Mouse (Mus musculus) testis, adult 10 weeks (tissue): ENCODE data around the gene Fam129a. TPM values are rescaled to one million over a fixed set of nuclear protein-coding genes. Genes with fewer than 3 reads are reported as not detected.

Experiments used
- polyA plus RNA-seq: library from polyadenylated mRNA; stranded (reverse); fragments of 350-450 nt; fragmentation: Illumina TruSeq; extraction: RNeasy Lipid Tissue Mini Kit (QIAGEN cat#74804); gene quantifications from one replicate; pipeline ENCODE4 v1.2.3, GENCODE M21; 2014; ENCODE audit warnings: low read depth, low replicate concordance

Fam129a gene
- 14.7 TPM for polyA plus RNA-seq

DNA sequence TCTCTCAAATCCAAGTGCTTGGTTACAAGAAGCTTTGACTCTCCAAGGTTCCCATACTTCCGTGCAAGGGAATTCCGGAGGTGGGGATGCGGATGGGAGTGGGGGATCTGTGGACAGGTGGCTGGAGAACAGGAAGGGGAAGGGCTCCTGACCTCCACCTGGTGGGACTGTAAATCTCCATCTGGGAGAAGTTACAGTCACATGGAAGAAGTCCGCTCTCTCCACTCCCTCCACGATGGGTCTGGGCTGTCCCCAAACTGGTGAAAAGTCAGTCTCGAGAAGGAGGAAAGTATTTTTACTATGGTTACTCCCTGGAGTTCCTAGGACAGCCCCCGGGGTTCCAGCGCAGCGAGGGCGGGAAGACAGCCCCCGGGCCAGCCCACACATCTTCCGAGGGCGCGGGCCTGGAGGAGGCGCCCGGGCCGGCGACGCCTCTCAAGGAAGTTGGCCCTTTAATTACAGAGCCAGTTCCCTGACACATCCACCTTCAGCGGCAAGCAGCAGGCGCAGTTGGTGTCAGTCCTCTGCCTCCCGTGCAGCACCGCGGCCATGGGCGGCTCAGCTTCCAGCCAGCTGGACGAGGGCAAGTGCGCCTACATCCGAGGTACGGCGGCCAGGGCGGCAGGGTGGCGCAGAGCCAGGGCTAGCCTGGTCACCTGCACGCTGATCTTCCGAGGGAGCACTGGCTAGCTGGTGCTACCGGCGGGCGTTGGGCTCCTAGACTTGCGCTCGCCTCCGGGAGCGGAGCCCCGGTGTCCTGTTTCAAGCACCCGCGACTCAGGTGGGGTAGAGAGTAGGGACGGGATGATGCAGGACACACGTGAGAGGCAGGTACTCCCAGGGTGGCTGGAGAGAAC lies at the start of gene Fam129a:
Gene Fam129a, plus strand, starts transcription at position 206 of the 857 bp plus-strand sequence.

DNA sequence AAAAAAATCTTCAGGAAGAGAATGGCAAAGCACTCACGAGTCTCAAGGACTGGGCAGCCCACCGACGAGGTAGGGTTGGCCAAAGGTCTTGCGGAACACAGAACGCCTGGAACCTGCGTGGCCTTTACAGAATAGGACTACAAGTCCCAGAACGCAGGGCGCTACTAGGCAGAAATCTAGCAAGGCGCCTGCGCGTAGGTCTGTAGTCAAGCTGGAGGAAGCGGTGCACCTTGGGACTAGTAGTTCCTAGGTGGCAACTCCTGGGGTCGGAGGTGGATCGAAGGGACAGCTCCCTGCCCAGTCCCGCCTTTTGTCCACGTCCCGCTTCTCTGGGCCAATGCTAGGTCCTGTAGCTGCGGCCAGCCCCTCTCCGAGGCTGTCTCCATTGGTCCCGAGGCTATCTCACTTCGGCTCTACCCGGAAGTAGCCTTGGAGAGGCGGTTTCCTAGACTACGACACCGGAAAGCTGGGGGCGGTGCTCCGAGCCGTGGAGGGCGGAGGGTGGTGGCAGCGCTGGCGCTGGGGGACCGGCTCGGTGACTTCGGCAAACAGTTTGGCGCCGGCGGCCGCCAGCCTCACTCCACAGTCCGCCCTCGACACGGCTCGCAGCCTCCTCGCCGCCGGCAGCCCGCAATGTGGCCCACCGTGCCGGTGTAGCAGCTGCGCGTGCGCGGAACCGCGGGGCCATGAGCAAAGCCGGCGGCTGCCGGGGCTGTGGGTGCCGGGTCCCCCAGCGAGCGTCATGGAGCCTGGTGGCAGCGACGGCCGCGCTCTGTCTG lies 184.1 kb downstream of the Fam129a start, which contains the start of gene Edem3:
Gene Edem3, plus strand, starts transcription at position 491 of the 779 bp plus-strand sequence.

Other genes with a start within 250 kb of the Fam129a start
- gene Ivns1abp, start 226.7 kb upstream of the Fam129a start, polyA plus RNA-seq: 268 TPM
- 131 TPM for gene Swt1, start 142.7 kb upstream of the Fam129a start, polyA plus RNA-seq
- gene Trmt1l, start 142.6 kb upstream of the Fam129a start, polyA plus RNA-seq: 37.1 TPM
- gene Rnf2, start 70.2 kb upstream of the Fam129a start, polyA plus RNA-seq: 144 TPM
- gene Edem3, start 184.2 kb downstream of the Fam129a start, polyA plus RNA-seq: 18.5 TPM